Mouse (Mus musculus) G1E (cell line): Measurements from ENCODE around the gene Atg2b. TPM values are rescaled to one million over a fixed set of nuclear protein-coding genes. Genes with fewer than 3 reads are reported as not detected.

Source experiments
- ATAC-seq: 2 replicates; pipeline ENCODE4 v1.8.0; 2016; ENCODE audit warnings: mild to moderate bottlenecking; ENCODE audit not compliant: insufficient number of reproducible peaks, poor library complexity, low FRiP score, severe bottlenecking; ENCODE audit errors: extremely low read depth
- DNase-seq: peaks from one replicate; pipeline ENCODE4 v3.0.0; 2012; ENCODE audit warnings: low spot score
- H3K27me3 ChIP-seq: 2 replicates; pipeline ENCODE4 v1.6.1; 2012; ENCODE audit warnings: mild to moderate bottlenecking, low read length, inconsistent platforms; ENCODE audit not compliant: insufficient read depth
- H3K36me3 ChIP-seq: replicated peaks from 2 replicates; pipeline ENCODE3; 2012; ENCODE audit warnings: mild to moderate bottlenecking, inconsistent platforms
- H3K4me1 ChIP-seq: 2 replicates; pipeline ENCODE4 v1.6.1; 2012; ENCODE audit warnings: low read depth, low read length, inconsistent platforms, mixed read lengths; ENCODE audit not compliant: insufficient read depth
- H3K4me3 ChIP-seq: 2 replicates; pipeline ENCODE4 v1.5.1; 2012; ENCODE audit warnings: low read depth, mild to moderate bottlenecking, inconsistent platforms, low read length, moderate library complexity, mixed read lengths
- H3K9me3 ChIP-seq: replicated peaks from 2 replicates; pipeline ENCODE4 v1.6.1; 2012; ENCODE audit warnings: inconsistent platforms
- CTCF ChIP-seq: IDR thresholded peaks from 2 replicates; pipeline ENCODE4 v1.5.1; 2012; ENCODE audit warnings: low read depth, low read length, inconsistent platforms, mixed read lengths
- GATA1 ChIP-seq: IDR thresholded peaks from 2 replicates; pipeline ENCODE4 v1.6.1; 2012; ENCODE audit warnings: borderline replicate concordance, low read length, inconsistent platforms, mixed read lengths
- GATA2 ChIP-seq: IDR thresholded peaks from 2 replicates; pipeline ENCODE4 v1.6.1; 2012; ENCODE audit warnings: low read depth, low read length, inconsistent platforms, borderline replicate concordance
- POLR2AphosphoS5 ChIP-seq: IDR thresholded peaks from 2 replicates; pipeline ENCODE4 v1.6.1; 2012; ENCODE audit warnings: low read depth, low read length, inconsistent platforms; ENCODE audit not compliant: insufficient replicate concordance
- TAL1 ChIP-seq: conservative IDR thresholded peaks from 2 replicates; pipeline ENCODE4 v1.6.1; 2012; ENCODE audit warnings: low read depth, low read length, inconsistent platforms, mixed read lengths
- polyA plus RNA-seq: library from polyadenylated mRNA; stranded (reverse); fragments of >175 nt; gene quantifications from 2 replicates; pipeline ENCODE4 v1.2.3, GENCODE M21; 2012
- total RNA-seq, 2 experiments: library from RNA; stranded (forward) in 1 of 2; stranded (reverse) in 1 of 2; fragments of 200-1000 nt in 1 of 2; fragments of >200 nt in 1 of 2; fragmentation: Nextera tagmentation in 1 of 2; gene quantifications; 2 replicates each; pipeline ENCODE4 v1.2.3; 2014 to 2017

Gene Atg2b
- total and polyA plus RNA-seq, 3 experiments, result 22.0 to 128 (median 62.0) TPM

- ATAC-seq (no peak), DNase-seq (no peak)
- Histone ChIP-seq H3K4me1 (peaks cover 53% of the 10 kb centered on the region), H3K9me3 (no peaks in the 10 kb centered on the region), H3K36me3 (peaks cover 57% of the 10 kb centered on the region), H3K27me3 (no peaks in the 10 kb centered on the region), H3K4me3 (no peak overlapping the region)
- TF ChIP-seq CTCF (no peak), GATA1 (no peak), GATA2 (no peak)
Measured at GRCm38 (mm10) chr12:105686791-105687190, 1.8 kb upstream of the Atg2b start.

- no peak for TF ChIP-seq POLR2AphosphoS5
- no peak for TF ChIP-seq TAL1
- TF ChIP-seq GATA1, result no peak
- TF ChIP-seq CTCF, result no peak
- no peak for TF ChIP-seq GATA2
- Histone ChIP-seq H3K4me1 (peaks cover 65% of the 10 kb centered on the region), H3K36me3 (peaks cover 58% of the 10 kb centered on the region), H3K4me3 (peak within 1 kb of the TSS; percentile 87), H3K9me3 (no peaks in the 10 kb centered on the region), H3K27me3 (no peaks in the 10 kb centered on the region)
- peak; percentile 55 for ATAC-seq
- DNase-seq, result peak; percentile 72
Measured at GRCm38 (mm10) chr12:105683933-105684901, 794 bp downstream of the Atg2b start, which contains the start of gene Gskip. TSS of gene Gskip (plus strand) at chr12:105684829.

GRCm38 (mm10) chr12:105678762-105679161, 6.2 kb downstream of the Atg2b start:
- DNase-seq (no peak), ATAC-seq (no peak)
- Histone ChIP-seq H3K4me1 (peaks cover 56% of the 10 kb centered on the region), H3K36me3 (peaks cover 87% of the 10 kb centered on the region), H3K4me3 (no peak overlapping the region), H3K27me3 (no peaks in the 10 kb centered on the region), H3K9me3 (no peaks in the 10 kb centered on the region)
- TF ChIP-seq GATA1, result no peak
- TF ChIP-seq POLR2AphosphoS5, result no peak
- TF ChIP-seq GATA2, result no peak
- TF ChIP-seq TAL1, result no peak
- no peak for TF ChIP-seq CTCF

- DNase-seq (no peak), ATAC-seq (no peak)
- Histone ChIP-seq H3K4me1 (peaks cover 51% of the 10 kb centered on the region), H3K4me3 (no peak overlapping the region), H3K36me3 (peaks cover 91% of the 10 kb centered on the region), H3K9me3 (no peaks in the 10 kb centered on the region), H3K27me3 (no peaks in the 10 kb centered on the region)
- TF ChIP-seq GATA1 (no peak), CTCF (no peak), POLR2AphosphoS5 (no peak), TAL1 (no peak), GATA2 (no peak)
Measured at GRCm38 (mm10) chr12:105678211-105678610, 6.8 kb downstream of the Atg2b start.

- no peak for DNase-seq
- ATAC-seq, result no peak
- H3K36me3 ChIP-seq, result peaks cover 91% of the 10 kb centered on the region
- peaks cover 34% of the 10 kb centered on the region for H3K4me1 ChIP-seq
- H3K9me3 ChIP-seq, result no peaks in the 10 kb centered on the region
- H3K27me3 ChIP-seq, result no peaks in the 10 kb centered on the region
- TF ChIP-seq CTCF, result no peak
- TF ChIP-seq POLR2AphosphoS5, result no peak
- TF ChIP-seq GATA2, result no peak
- H3K4me3 ChIP-seq, result no peak overlapping the region
Measured at GRCm38 (mm10) chr12:105676274-105676673, 8.7 kb downstream of the Atg2b start.

GRCm38 (mm10) chr12:105655850-105656249, 29.2 kb downstream of the Atg2b start:
- no peak overlapping the region for H3K4me3 ChIP-seq
- no peak for DNase-seq
- ATAC-seq, result no peak
- TF ChIP-seq CTCF, result no peak
- TF ChIP-seq GATA2, result no peak
- TF ChIP-seq TAL1, result no peak
- H3K36me3 ChIP-seq, result peaks cover 99% of the 10 kb centered on the region
- H3K9me3 ChIP-seq, result no peaks in the 10 kb centered on the region
- peaks cover 2% of the 10 kb centered on the region; the same call in 1 of the 2 replicates for H3K4me1 ChIP-seq
- H3K27me3 ChIP-seq, result no peaks in the 10 kb centered on the region
